Mouse (Mus musculus) neutrophil, adult 83 days (primary cell): ENCODE results near the gene Olfr362. TPM values are rescaled to one million over a fixed set of nuclear protein-coding genes. Genes with fewer than 3 reads are reported as not detected.

Experiments
- total RNA-seq, 2 experiments: library from RNA; stranded (reverse); gene quantifications; one replicate each; pipeline ENCODE4 v1.2.4; 2023

Olfr362 gene
- not detected for total RNA-seq

GRCm38 (mm10) chr2:37117810-37118209, at the start of gene Olfr362:
Olfr362 (minus strand) TSS chr2:37117910.

GRCm38 (mm10) chr2:37139022-37139421, 21.3 kb upstream of the Olfr362 start, which contains the start of gene Olfr364-ps1:
Olfr364-ps1 (plus strand) TSS chr2:37139322.

GRCm38 (mm10) chr2:37089190-37089589, 28.5 kb downstream of the Olfr362 start, which contains the start of gene Olfr361:
Olfr361 (minus strand) TSS chr2:37089290.

DNA sequence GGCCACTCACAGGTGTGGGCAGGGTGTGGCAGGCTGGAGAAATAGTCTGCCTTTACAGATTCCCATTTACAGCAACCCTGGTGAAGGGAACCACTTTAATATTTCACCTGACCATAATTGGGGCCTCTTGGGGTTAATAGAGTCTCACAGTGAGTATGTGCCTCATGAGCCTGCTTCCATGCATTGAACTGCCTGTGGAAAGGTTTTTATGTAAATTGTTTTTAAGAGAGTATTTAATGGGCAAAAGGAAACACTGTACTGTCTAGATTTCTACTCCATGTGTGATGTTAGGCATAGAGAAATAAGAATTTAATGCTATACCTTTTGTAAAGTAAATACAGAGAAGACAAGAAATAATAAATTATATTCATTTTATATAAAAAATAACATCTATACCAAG, 52.3 kb downstream of the Olfr362 start, which contains the start of gene Olfr360:
Gene Olfr360, plus strand, starts transcription at position 301 of the 400 bp plus-strand sequence.

Other genes with a start within 250 kb of the Olfr362 start
- not detected for gene Olfr352, start 249.4 kb downstream of the Olfr362 start, total RNA-seq
- not detected for gene Olfr353, start 225.0 kb downstream of the Olfr362 start, total RNA-seq
- gene Olfr354, start 212.2 kb downstream of the Olfr362 start, total RNA-seq, result not detected
- gene Olfr355, start 189.0 kb downstream of the Olfr362 start, total RNA-seq, result not detected
- gene Olfr356, start 180.8 kb downstream of the Olfr362 start, total RNA-seq, result not detected
- not detected for gene Olfr357, start 124.1 kb downstream of the Olfr362 start, total RNA-seq
- gene Olfr358, start 108.6 kb downstream of the Olfr362 start, total RNA-seq, result not detected
- not detected for gene Olfr360, start 52.2 kb downstream of the Olfr362 start, total RNA-seq
- gene Olfr361, start 28.6 kb downstream of the Olfr362 start, total RNA-seq, result not detected
- not detected for gene Olfr364-ps1, start 21.4 kb upstream of the Olfr362 start, total RNA-seq
- not detected for gene Olfr365, start 70.3 kb upstream of the Olfr362 start, total RNA-seq
- gene Olfr366, start 93.7 kb upstream of the Olfr362 start, total RNA-seq, result not detected
- not detected for gene Olfr368, start 208.6 kb upstream of the Olfr362 start, total RNA-seq
- gene Pdcl, start 241.4 kb upstream of the Olfr362 start, total RNA-seq, result 10 to 100 TPM; 29.7 to 32.7 TPM